Mouse (Mus musculus): Measurements from ENCODE around the gene Ccdc127.

DNA sequence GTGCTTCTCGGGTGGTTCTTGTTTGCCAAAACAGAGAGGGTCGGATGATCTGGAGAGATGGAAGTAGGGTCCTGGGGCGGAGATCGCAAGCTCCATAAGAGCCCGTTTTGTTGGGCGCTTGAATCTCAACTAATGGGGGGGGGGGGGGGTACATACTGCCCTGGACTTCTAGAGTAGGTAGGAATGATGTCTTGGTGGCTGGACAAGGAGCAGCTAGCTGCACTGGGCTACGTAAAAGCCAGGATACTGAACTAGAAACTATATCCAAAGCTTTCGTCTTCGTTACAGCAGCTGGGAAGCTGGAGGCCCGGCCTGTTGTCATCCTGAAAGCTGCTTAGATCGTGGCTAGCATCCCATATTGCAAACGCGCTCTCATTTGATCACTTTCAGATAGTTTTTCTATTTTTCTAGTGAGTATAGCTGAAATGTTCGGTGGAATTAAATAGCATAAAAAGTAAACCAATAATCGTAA is 362 bp downstream of the Ccdc127 start:
- TF ChIP-seq CEBPB (IDR thresholded peaks at IDR 0.05; ENCODE audit: low read depth) (no peak), MAX (IDR thresholded peaks at IDR 0.05) (no peak), CTCF (IDR thresholded peaks at IDR 0.05; ENCODE audit: control insufficient read depth, insufficient read depth, insufficient read length) (no peak), MYOG (IDR thresholded peaks at IDR 0.05; ENCODE audit: control insufficient read depth, extremely low read depth, insufficient read length) (no peak)

Measured in C2C12 (cell line).